Mouse (Mus musculus) MEL (cell line): ENCODE data around the gene Echdc2.

ENCODE experiments used
- CTCF ChIP-seq, 3 experiments: IDR thresholded peaks in 2 of 3; conservative IDR thresholded peaks in 1 of 3; 2 replicates each; pipeline ENCODE4 v1.5.1; 2011 to 2012; ENCODE audit warnings: low read length in 3 of 3, low read depth in 2 of 3, mild to moderate bottlenecking in 2 of 3, improper control_type of control experiment in 1 of 3, inconsistent platforms in 1 of 3, mixed read lengths in 1 of 3, moderate library complexity in 1 of 3; ENCODE audit not compliant: control insufficient read depth in 1 of 3, insufficient read depth in 1 of 3, poor library complexity in 1 of 3, severe bottlenecking in 1 of 3
- EP300 ChIP-seq, 2 experiments: IDR thresholded peaks; 2 replicates each; pipeline ENCODE4 v1.6.1; 2011; ENCODE audit warnings: improper control_type of control experiment in 2 of 2, low read length in 2 of 2, low read depth in 1 of 2, mild to moderate bottlenecking in 1 of 2
- GATA1 ChIP-seq: IDR thresholded peaks from 2 replicates; pipeline ENCODE4 v1.6.1; 2011; ENCODE audit warnings: low read depth, low read length, improper control_type of control experiment
- TAL1 ChIP-seq: IDR thresholded peaks from 2 replicates; pipeline ENCODE4 v1.6.1; 2012; ENCODE audit warnings: mild to moderate bottlenecking, inconsistent platforms, low read length, moderate library complexity, mixed read lengths
- TCF12 ChIP-seq: IDR thresholded peaks from 2 replicates; pipeline ENCODE4 v1.6.1; 2014; ENCODE audit warnings: low read depth, mild to moderate bottlenecking, inconsistent platforms, low read length, improper control_type of control experiment, moderate library complexity
- USF1 ChIP-seq: IDR thresholded peaks from 2 replicates; pipeline ENCODE4 v1.6.1; 2014; ENCODE audit warnings: low read depth, mild to moderate bottlenecking, inconsistent platforms, low read length, improper control_type of control experiment, moderate library complexity
- ZNF384 ChIP-seq: IDR thresholded peaks from 2 replicates; pipeline ENCODE4 v1.6.1; 2012; ENCODE audit warnings: low read depth, mild to moderate bottlenecking, inconsistent platforms, low read length, improper control_type of control experiment

GRCm38 (mm10) chr4:108143778-108144177, 21.5 kb upstream of the Echdc2 start:
- TF ChIP-seq GATA1 = no peak
- TF ChIP-seq TCF12 = no peak
- TF ChIP-seq CTCF (IDR thresholded peaks at IDR 0.05 in 2 of 3, conservative IDR thresholded peaks at IDR 0.05 in 1 of 3; ENCODE audit: control insufficient read depth in 1 of 3, insufficient read depth in 1 of 3, low read depth in 2 of 3, low read length in 3 of 3, poor library complexity in 1 of 3, severe bottlenecking in 1 of 3) = no peak
- no peak for TF ChIP-seq ZNF384
- no peak for TF ChIP-seq TAL1
- TF ChIP-seq EP300 (IDR thresholded peaks at IDR 0.05; ENCODE audit: low read depth in 1 of 2, low read length in 2 of 2) = no peak
- no peak for TF ChIP-seq USF1
